Mouse (Mus musculus): Measurements from ENCODE around the gene Inpp5a.
A peak's percentile ranks its signal among the peaks of the same experiment; 100 is the strongest.

The Inpp5a gene

GRCm38 (mm10) chr7:139371389-139371788 lies 17.5 kb upstream of the Inpp5a start:
- no peak for DNase-seq (ENCODE audit: low read depth, low spot score)

- DNase-seq (ENCODE audit: low read depth, low spot score), result no peak
These were observed 11.5 kb upstream of the Inpp5a start for GRCm38 (mm10) chr7:139377381-139377780.

GRCm38 (mm10) chr7:139378355-139378754 lies 10.6 kb upstream of the Inpp5a start:
- DNase-seq (ENCODE audit: low read depth, low spot score), result no peak

GRCm38 (mm10) chr7:139379745-139380144 lies 9.2 kb upstream of the Inpp5a start:
- no peak for DNase-seq (ENCODE audit: low read depth, low spot score)

DNA sequence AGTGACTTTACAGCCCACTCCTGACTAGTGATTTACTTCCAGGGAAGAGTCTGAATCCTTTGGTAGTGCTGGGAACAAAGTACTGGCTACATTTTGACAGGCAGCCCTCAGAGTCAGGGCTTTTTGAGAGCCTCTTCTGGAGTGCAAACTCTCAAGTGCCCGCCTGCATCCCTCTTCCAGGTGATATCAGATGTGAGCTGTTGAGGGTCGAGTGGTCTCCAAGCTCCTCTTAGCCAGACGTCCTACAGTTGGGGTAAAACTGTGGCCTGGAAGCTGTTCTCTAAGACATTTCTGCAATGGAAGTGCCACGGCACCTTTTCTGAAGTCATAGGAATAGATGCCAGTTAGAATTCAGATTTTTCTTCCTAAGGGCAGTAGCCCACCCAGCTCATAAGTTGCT lies 8.7 kb upstream of the Inpp5a start:
- DNase-seq (ENCODE audit: low read depth, low spot score), result no peak

DNA sequence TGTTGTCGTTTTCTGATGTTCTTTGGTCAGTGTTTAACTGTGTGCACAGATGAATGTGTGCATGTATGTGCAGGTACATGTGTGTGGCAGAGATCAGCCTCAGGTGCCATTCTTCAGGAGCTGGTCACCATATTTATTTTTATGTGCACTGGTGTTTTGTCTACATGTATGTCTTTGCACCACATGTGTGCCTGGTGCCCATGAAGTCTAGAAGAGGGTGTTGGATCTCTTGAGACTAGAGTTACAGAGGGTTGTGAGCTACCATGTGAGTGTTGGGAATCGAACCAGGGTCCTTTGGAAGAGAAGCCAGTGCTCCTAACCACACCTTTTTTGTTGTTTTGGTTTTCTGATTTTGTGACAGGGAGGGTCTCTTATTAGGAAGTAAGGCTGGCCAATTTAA lies 7.0 kb upstream of the Inpp5a start:
- no peak for DNase-seq (ENCODE audit: low read depth, low spot score)

- no peak for DNase-seq (ENCODE audit: low read depth, low spot score)
These were observed 6.1 kb upstream of the Inpp5a start for GRCm38 (mm10) chr7:139382796-139383195.

- no peak for DNase-seq (ENCODE audit: low read depth, low spot score)
These were observed 4.4 kb upstream of the Inpp5a start for GRCm38 (mm10) chr7:139384500-139384899.

GRCm38 (mm10) chr7:139384916-139385530 lies 3.9 kb upstream of the Inpp5a start:
- no peak for DNase-seq (ENCODE audit: low read depth, low spot score)

DNA sequence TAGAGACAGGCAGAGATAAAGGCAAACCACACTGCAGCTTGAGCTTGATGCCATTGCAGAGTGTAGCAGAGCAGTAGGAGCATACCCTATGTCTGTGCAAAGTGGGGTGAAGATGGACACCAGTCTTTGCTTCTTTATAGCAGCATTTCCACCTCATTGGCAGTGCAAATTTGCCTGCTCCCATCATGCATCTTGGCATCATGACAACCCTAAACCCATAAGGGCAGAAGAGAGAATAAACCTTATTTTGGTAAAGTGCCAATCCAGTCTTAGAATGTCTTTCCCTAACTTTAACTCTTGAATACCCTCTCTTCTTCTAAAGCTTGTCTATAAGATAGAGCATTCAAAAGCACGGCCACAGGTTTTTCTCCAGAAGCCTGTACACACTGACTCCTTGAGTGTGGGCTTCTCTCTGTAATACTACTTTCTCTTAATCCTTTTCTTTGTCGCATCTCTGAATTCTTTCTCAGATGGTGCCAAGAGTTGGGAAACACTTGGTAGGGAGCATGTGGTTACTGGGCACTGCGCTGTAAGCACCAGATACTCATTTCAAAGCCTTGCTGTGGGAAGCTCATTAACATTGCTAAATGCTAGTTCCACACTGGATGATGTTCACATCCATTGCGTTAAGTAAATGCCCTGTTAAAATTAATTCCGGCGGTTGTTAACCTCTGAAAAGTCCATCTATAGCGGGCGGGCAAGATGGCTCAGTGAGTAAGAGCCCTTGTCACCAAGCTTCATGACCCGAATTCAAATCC lies 1.8 kb upstream of the Inpp5a start:
- no peak for DNase-seq (ENCODE audit: low read depth, low spot score)

DNA sequence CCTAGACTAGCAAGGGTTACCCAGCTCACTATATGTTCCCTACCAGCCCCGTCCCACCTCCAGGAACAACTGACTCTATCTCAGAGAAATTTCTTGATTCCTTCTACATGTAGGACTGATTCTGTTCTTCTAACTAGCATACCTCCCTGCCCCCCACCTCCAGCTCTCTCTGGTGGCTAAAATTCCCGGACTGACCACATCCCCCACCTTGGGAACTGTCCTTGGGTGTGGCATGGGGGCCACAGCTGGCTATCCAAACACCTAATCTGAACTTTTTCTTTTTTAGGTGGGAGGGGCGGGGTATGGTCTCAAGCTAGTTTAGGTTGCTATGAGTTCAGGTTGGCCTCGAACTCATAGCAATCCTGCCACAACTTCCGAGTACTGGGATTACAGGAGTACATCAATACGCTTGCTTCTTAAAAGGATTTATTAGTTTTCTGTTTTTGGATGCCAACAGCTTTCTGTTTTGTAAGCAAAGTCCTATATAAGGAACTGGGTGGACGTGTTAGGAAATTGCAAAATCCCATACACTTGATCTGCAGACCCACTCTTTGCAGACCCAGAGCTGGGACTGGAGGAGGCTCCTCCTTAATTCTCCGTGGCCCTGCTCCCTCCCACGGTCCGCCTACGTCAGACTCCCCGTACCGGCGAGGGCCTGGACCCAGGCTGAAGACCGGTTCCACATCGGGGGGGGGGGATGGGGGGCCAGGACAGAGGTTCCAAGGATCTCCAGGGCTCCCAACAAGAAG lies 814 bp upstream of the Inpp5a start:
- DNase-seq (ENCODE audit: low read depth, low spot score), result peak; percentile 18

DNA sequence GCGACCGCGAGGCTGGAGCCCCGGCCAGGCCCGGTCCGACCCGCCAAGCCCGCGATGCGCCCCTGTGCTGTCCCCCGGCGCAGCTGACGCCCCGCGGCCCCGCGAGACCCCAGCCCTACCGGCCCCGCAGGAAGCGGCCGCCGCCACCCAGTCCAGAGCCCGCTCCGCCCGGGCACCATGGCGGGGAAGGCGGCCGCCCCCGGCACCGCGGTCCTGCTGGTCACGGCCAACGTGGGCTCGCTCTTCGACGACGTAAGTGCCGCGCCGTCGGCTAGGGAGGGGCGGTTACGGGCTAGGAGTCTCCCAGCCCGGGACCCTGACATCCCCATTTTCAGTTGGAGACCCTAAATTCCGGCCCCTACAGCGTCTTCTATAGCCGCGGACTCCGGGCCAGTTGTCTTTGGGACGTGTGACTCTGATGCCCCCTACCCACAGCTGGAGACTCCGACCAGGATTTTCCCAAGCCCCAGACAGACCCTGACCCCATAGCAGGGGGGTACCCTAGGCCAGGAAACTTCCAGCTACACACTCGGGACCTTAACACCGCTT lies 378 bp downstream of the Inpp5a start:
- peak; percentile 48 for DNase-seq (ENCODE audit: low read depth, low spot score)

- no peak for DNase-seq (ENCODE audit: low read depth, low spot score)
These were observed 1.5 kb downstream of the Inpp5a start for GRCm38 (mm10) chr7:139390380-139390779.

- no peak for DNase-seq (ENCODE audit: low read depth, low spot score)
These were observed 2.0 kb downstream of the Inpp5a start for GRCm38 (mm10) chr7:139390926-139391325.

GRCm38 (mm10) chr7:139391691-139392090 lies 2.8 kb downstream of the Inpp5a start:
- no peak for DNase-seq (ENCODE audit: low read depth, low spot score)

- DNase-seq (ENCODE audit: low read depth, low spot score), result no peak
These were observed 3.2 kb downstream of the Inpp5a start for GRCm38 (mm10) chr7:139392106-139392505.

DNA sequence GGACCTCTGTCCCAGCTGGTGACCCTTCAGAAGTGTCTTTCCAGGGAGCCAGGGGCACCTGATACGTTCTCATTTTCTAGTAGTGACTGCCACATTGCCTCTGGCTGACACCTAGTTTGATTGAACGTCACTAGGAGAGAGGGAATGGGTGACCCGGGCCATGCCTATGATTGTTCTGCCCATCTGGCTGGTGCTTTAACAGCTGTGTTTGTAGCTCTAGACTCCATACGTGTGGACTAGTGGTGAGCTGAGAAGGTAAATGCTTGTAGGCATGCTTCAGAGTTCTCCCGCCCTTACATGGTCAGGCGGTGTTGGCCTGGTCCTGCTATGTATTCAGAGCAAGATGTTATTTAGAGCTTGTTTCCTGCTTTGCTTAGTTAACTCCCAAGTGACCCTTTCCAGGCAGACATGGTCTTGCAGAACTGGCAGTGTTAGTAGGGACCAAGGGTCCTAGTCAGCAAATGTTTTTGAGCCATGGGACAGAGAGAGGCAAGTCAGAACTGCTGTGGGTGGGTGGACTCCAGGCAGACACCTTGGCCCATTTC lies 3.9 kb downstream of the Inpp5a start:
- DNase-seq (ENCODE audit: low read depth, low spot score), result no peak

- no peak for DNase-seq (ENCODE audit: low read depth, low spot score)
These were observed 8.6 kb downstream of the Inpp5a start for GRCm38 (mm10) chr7:139397521-139397920.

DNA sequence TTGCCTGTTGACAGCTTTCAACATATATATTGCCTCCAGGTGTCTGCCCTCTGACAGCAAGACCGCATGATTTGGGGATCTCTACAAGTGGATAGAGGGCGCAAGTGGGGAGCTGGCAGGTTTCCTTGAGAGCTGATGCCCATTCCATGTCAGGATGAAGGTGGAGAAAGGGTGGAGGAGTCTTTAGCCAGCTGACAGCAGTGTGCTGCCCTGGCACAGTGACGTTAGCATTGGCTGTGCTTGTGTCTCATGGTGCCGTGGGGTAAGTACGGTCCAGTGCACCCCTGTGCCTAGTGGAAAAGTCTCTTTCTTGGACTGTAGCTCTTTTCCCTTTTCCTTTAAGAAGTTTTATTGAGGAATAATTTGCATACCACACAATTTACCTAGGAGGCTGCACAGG lies 9.2 kb downstream of the Inpp5a start:
- DNase-seq (ENCODE audit: low read depth, low spot score), result no peak

- DNase-seq (ENCODE audit: low read depth, low spot score), result peak; percentile 31
These were observed 9.7 kb downstream of the Inpp5a start for GRCm38 (mm10) chr7:139398530-139399021.

DNA sequence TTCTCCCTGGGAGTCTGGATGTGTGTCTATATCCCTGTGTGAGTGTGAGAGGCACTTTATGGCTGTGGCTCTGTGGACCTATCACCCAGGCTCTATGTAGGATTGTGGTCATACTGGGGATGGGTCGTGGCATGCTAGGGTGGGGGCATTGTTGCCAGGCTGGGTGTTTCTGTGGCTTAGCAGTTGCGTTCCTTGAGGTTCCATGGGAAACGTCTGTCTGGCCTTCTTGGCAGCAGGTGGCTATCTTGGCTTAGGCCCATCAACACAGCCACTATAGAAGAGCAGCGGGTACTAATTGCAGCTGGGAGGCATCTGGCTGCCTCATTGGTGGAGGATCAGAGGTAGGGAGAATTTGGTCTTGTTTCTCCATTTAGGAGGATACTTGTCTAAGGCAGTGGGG lies 10.7 kb downstream of the Inpp5a start:
- DNase-seq (ENCODE audit: low read depth, low spot score), result no peak
